Mouse (Mus musculus): ENCODE measurements around the gene Osbpl6.

The Osbpl6 gene

GRCm38 (mm10) chr2:76421411-76421924 lies 15.2 kb downstream of the Osbpl6 start:
- no peak for DNase-seq (ENCODE audit: low spot score)

GRCm38 (mm10) chr2:76426816-76427215 lies 20.5 kb downstream of the Osbpl6 start:
- no peak for DNase-seq (ENCODE audit: low spot score)

GRCm38 (mm10) chr2:76429318-76429717 lies 23.0 kb downstream of the Osbpl6 start:
- DNase-seq (ENCODE audit: low spot score), result no peak

GRCm38 (mm10) chr2:76429855-76430254 lies 23.5 kb downstream of the Osbpl6 start:
- no peak for DNase-seq (ENCODE audit: low spot score)

GRCm38 (mm10) chr2:76430539-76430938 lies 24.2 kb downstream of the Osbpl6 start:
- no peak for DNase-seq (ENCODE audit: low spot score)

- DNase-seq (ENCODE audit: low spot score), result no peak
Observed at GRCm38 (mm10) chr2:76434224-76434623, 27.9 kb downstream of the Osbpl6 start.

- DNase-seq (ENCODE audit: low spot score), result no peak
Observed at GRCm38 (mm10) chr2:76435667-76436239, 29.4 kb downstream of the Osbpl6 start.

- no peak for DNase-seq (ENCODE audit: low spot score)
Observed at GRCm38 (mm10) chr2:76437372-76437771, 31.1 kb downstream of the Osbpl6 start.

GRCm38 (mm10) chr2:76439540-76439939 lies 33.2 kb downstream of the Osbpl6 start:
- DNase-seq (ENCODE audit: low spot score), result no peak

- DNase-seq (ENCODE audit: low spot score), result no peak
Observed at GRCm38 (mm10) chr2:76442086-76442485, 35.8 kb downstream of the Osbpl6 start.

GRCm38 (mm10) chr2:76449836-76450355 lies 43.6 kb downstream of the Osbpl6 start:
- DNase-seq (ENCODE audit: low spot score), result no peak

- DNase-seq (ENCODE audit: low spot score), result no peak
Observed at GRCm38 (mm10) chr2:76466723-76467122, 60.4 kb downstream of the Osbpl6 start.

- DNase-seq (ENCODE audit: low spot score), result peak; percentile 9
Observed at GRCm38 (mm10) chr2:76468204-76468603, 61.9 kb downstream of the Osbpl6 start.

GRCm38 (mm10) chr2:76469091-76469750 lies 62.9 kb downstream of the Osbpl6 start:
- no peak for DNase-seq (ENCODE audit: low spot score)

- DNase-seq (ENCODE audit: low spot score), result no peak
Observed at GRCm38 (mm10) chr2:76469751-76470099, 63.4 kb downstream of the Osbpl6 start.

- no peak for DNase-seq (ENCODE audit: low spot score)
Observed at GRCm38 (mm10) chr2:76470391-76470790, 64.1 kb downstream of the Osbpl6 start.

GRCm38 (mm10) chr2:76475788-76476187 lies 69.5 kb downstream of the Osbpl6 start:
- no peak for DNase-seq (ENCODE audit: low spot score)

GRCm38 (mm10) chr2:76488764-76489163 lies 82.5 kb downstream of the Osbpl6 start:
- no peak for DNase-seq (ENCODE audit: low spot score)

- DNase-seq (ENCODE audit: low spot score), result no peak
Observed at GRCm38 (mm10) chr2:76490198-76490597, 83.9 kb downstream of the Osbpl6 start.

- no peak for DNase-seq (ENCODE audit: low spot score)
Observed at GRCm38 (mm10) chr2:76491371-76491770, 85.1 kb downstream of the Osbpl6 start.

GRCm38 (mm10) chr2:76492224-76492623 lies 85.9 kb downstream of the Osbpl6 start:
- DNase-seq (ENCODE audit: low spot score), result no peak

GRCm38 (mm10) chr2:76496006-76496748 lies 89.9 kb downstream of the Osbpl6 start:
- no peak for DNase-seq (ENCODE audit: low spot score)

- no peak for DNase-seq (ENCODE audit: low spot score)
Observed at GRCm38 (mm10) chr2:76496749-76497140, 90.4 kb downstream of the Osbpl6 start.

All from ovary, postnatal 14 days (tissue).